Mouse (Mus musculus): ENCODE measurements around the gene Hnrnpul2.

- TF ChIP-seq CTCF (IDR thresholded peaks at IDR 0.05; ENCODE audit: extremely low read depth, insufficient read length, insufficient replicate concordance, low read depth, low read length), result no peak
- TF ChIP-seq POLR2A (IDR thresholded peaks at IDR 0.05; ENCODE audit: low read depth, low read length), result no peak
These were observed 61.2 kb downstream of the Hnrnpul2 start for GRCm38 (mm10) chr19:8881034-8881392.

Measured in small intestine, adult 2 months (tissue).